Mouse (Mus musculus) gastrocnemius, postnatal 14 days (tissue): ENCODE results near the gene Btnl4. TPM values are rescaled to one million over a fixed set of nuclear protein-coding genes. Genes with fewer than 3 reads are reported as not detected.

Experiments used
- DNase-seq: peaks from one replicate; pipeline ENCODE4 v3.0.0; 2021; ENCODE audit warnings: mixed read lengths
- intact Hi-C: fragments of 180-260 bp; cut with DNase I; formaldehyde crosslinking; loops from one replicate; pipeline ENCODE4 v1.15.1; 2025; ENCODE audit warnings: low total_unique reads
- total RNA-seq, 2 experiments: library from RNA; stranded (reverse); gene quantifications; 2 replicates each; pipeline ENCODE4 v1.2.3; 2021

Btnl4 gene
- total RNA-seq, 2 experiments from 2014 or later: not detected

GRCm38 (mm10) chr17:34439795-34440194 lies 37.3 kb downstream of the Btnl4 start:
- DNase-seq: no peak

GRCm38 (mm10) chr17:34438588-34438987 lies 38.5 kb downstream of the Btnl4 start:
- intact Hi-C loops: loop anchor here (5.0 kb wide), 1 partner anchor 119 kb away; no protein-coding TSS in a partner anchor

More at GRCm38 (mm10) chr17:34439795-34440194, 37.3 kb downstream of the Btnl4 start:
- intact Hi-C loops: loop anchor here (5.0 to 10.0 kb wide), 2 partner anchors 118 to 175 kb away; partner anchors contain the start of gene Egfl8

GRCm38 (mm10) chr17:34437606-34438005 lies 39.5 kb downstream of the Btnl4 start:
- intact Hi-C loops: loop anchor here (5.0 kb wide), 1 partner anchor 120 kb away; no protein-coding TSS in a partner anchor
- DNase-seq: no peak

More at GRCm38 (mm10) chr17:34438588-34438987, 38.5 kb downstream of the Btnl4 start:
- DNase-seq: no peak

- no peak for DNase-seq
- intact Hi-C loops: loop anchor here (5.0 kb wide), 1 partner anchor 120 kb away; no protein-coding TSS in a partner anchor
These were observed 40.0 kb downstream of the Btnl4 start for GRCm38 (mm10) chr17:34437120-34437519.

GRCm38 (mm10) chr17:34427597-34427996 lies 49.5 kb downstream of the Btnl4 start:
- DNase-seq: no peak
- intact Hi-C loops: no loop called here

- intact Hi-C loops: no loop called here
- no peak for DNase-seq
These were observed 57.1 kb downstream of the Btnl4 start for GRCm38 (mm10) chr17:34420014-34420413.

Other genes starting within 250 kb of the Btnl4 start
- gene H2-Ob, start 238.4 kb downstream of the Btnl4 start, total RNA-seq: under 1 TPM in 1 of 2 experiments, not detected in 1; 0.13 TPM
- gene H2-Ab1, start 219.6 kb downstream of the Btnl4 start, total RNA-seq: 1 to 10 TPM; 2.8 to 3.1 TPM
- 1 to 10 TPM; 2.8 to 3.9 TPM for gene H2-Aa, start 189.5 kb downstream of the Btnl4 start, total RNA-seq
- 1 to 10 TPM; 2.8 to 3.7 TPM for gene H2-Eb1, start 171.5 kb downstream of the Btnl4 start, total RNA-seq
- not detected for gene H2-Eb2, start 151.7 kb downstream of the Btnl4 start, total RNA-seq
- under 1 TPM; 0.39 to 0.42 TPM for gene Btnl2, start 122.5 kb downstream of the Btnl4 start, total RNA-seq
- not detected for gene Btnl1, start 100.2 kb downstream of the Btnl4 start, total RNA-seq
- gene BC051142, start 78.5 kb downstream of the Btnl4 start, total RNA-seq: under 1 TPM in 1 of 2 experiments, not detected in 1; 0.21 TPM
- gene Btnl6, start 40.0 kb upstream of the Btnl4 start, total RNA-seq: not detected
- 10 to 100 TPM; 15.7 to 27.3 TPM for gene Notch4, start 87.0 kb upstream of the Btnl4 start, total RNA-seq
- gene Gpsm3, start 112.5 kb upstream of the Btnl4 start, total RNA-seq: 1 to 10 TPM; 3.1 to 3.6 TPM
- gene Pbx2, start 113.9 kb upstream of the Btnl4 start, total RNA-seq: 10 to 100 TPM; 17.3 to 17.9 TPM
- under 1 TPM; 0.44 to 0.55 TPM for gene Ager, start 120.5 kb upstream of the Btnl4 start, total RNA-seq
- gene Rnf5, start 126.4 kb upstream of the Btnl4 start, total RNA-seq: 10 to 100 TPM; 17.1 to 18.6 TPM
- 10 to 100 TPM; 38.8 to 39.1 TPM for gene Agpat1, start 126.9 kb upstream of the Btnl4 start, total RNA-seq
- 10 to 100 TPM in 1 of 2 experiments, 1 to 10 TPM in 1; 5.4 to 11.1 TPM for gene Egfl8, start 138.7 kb upstream of the Btnl4 start, total RNA-seq
- gene Ppt2, start 151.2 kb upstream of the Btnl4 start, total RNA-seq: 10 to 100 TPM; 35.7 to 38.9 TPM
- under 1 TPM; 0.27 to 0.47 TPM for gene Prrt1, start 152.2 kb upstream of the Btnl4 start, total RNA-seq
- gene Fkbpl, start 167.4 kb upstream of the Btnl4 start, total RNA-seq: 1 to 10 TPM; 4.6 to 6.4 TPM
- gene Atf6b, start 169.8 kb upstream of the Btnl4 start, total RNA-seq: 10 to 100 TPM in 1 of 2 experiments, 1 to 10 TPM in 1; 8.9 to 11.0 TPM
- gene Tnxb, start 193.2 kb upstream of the Btnl4 start, total RNA-seq: 10 to 100 TPM; 69.8 to 85.6 TPM